Mouse (Mus musculus) neural tube, embryonic 14.5 days (tissue): Measurements from ENCODE around the gene Fpgs. TPM values are rescaled to one million over a fixed set of nuclear protein-coding genes. Genes with fewer than 3 reads are reported as not detected.
A peak's percentile ranks its signal among the peaks of the same experiment; 100 is the strongest.

Experiments used
- ATAC-seq: fragments of 200-750 bp; cut with Nextera tagmentation; 2 replicates; pipeline ENCODE4 v1.8.0; 2017; ENCODE audit warnings: low read depth, mild to moderate bottlenecking, moderate TSS enrichment, moderate library complexity
- H3K27ac ChIP-seq: fragments of 300-500 bp; sonication (generic); 2 replicates; pipeline ENCODE4 v1.5.1; 2014; ENCODE audit warnings: low read depth, mild to moderate bottlenecking, control low read depth, low read length, moderate library complexity, mixed read lengths
- H3K27me3 ChIP-seq: fragments of 300-500 bp; sonication (generic); 2 replicates; pipeline ENCODE4 v1.6.1; 2014; ENCODE audit warnings: low read length; ENCODE audit not compliant: control insufficient read depth, insufficient read depth
- H3K36me3 ChIP-seq: fragments of 300-500 bp; sonication (generic); 2 replicates; pipeline ENCODE4 v1.6.1; 2014; ENCODE audit warnings: low read length, mixed read lengths; ENCODE audit not compliant: control insufficient read depth, insufficient read depth
- H3K4me1 ChIP-seq: fragments of 300-500 bp; sonication (generic); 2 replicates; pipeline ENCODE4 v1.6.1; 2014; ENCODE audit warnings: low read length; ENCODE audit not compliant: control insufficient read depth, insufficient read depth
- H3K4me2 ChIP-seq: fragments of 300-500 bp; sonication (generic); 2 replicates; pipeline ENCODE4 v1.6.1; 2014; ENCODE audit warnings: mild to moderate bottlenecking, low read depth, low read length, control low read depth
- H3K4me3 ChIP-seq: fragments of 300-500 bp; sonication (generic); 2 replicates; pipeline ENCODE4 v1.5.1; 2014; ENCODE audit warnings: low read depth, low read length, control low read depth, mixed read lengths
- H3K9ac ChIP-seq: fragments of 300-500 bp; sonication (generic); replicated peaks from 2 replicates; pipeline ENCODE4 v1.6.1; 2014; ENCODE audit warnings: low read depth, mild to moderate bottlenecking, control low read depth, low read length, mixed read lengths
- H3K9me3 ChIP-seq: fragments of 300-500 bp; sonication (generic); 2 replicates; pipeline ENCODE4 v1.6.1; 2016; ENCODE audit warnings: low read length; ENCODE audit not compliant: control insufficient read depth
- WGBS: fragments of 180-500 bp; shearing (Covaris S2); extraction: QIAGEN DNeasy Blood & Tissue Kit; methylation state at CpG from one replicate; pipeline ENCODE4 v1.1.7; 2014; 5-methylcytosine and 5-hydroxymethylcytosine counted together
- polyA plus RNA-seq: library from polyadenylated mRNA; unstranded; fragments of >200 nt; fragmentation: Nextera tagmentation; extraction: Ambion mirVana; gene quantifications from 2 replicates; pipeline ENCODE4 v1.2.1, GENCODE M21; 2014

The Fpgs gene
- 14.6 and 15.3 TPM in 2 replicates for polyA plus RNA-seq

DNA sequence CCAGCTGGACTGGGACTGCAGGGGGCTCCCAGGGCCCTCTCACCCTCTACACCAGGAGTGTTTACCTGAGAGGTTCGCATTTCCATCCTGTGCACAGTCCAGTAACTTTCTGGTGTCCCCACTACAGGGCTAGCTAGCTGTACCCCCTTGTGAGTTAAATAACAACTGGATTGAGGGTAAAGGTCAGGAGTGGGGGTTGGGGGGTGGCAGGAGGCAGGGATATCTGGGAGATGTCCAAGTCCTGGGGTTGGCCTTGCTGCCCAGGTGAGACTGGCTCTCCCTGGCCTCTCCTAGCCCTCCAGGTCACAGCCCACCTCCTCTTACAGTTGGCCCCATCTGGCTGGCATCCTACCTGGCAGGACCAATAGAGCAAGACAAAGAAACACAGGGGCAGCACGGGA lies at the start of gene Fpgs:
Gene Fpgs, minus strand, starts transcription at position 125 of the 401 bp plus-strand sequence.
- Histone ChIP-seq H3K9me3 (no peaks in the 10 kb centered on the region), H3K4me2 (no peak within 1 kb of the TSS), H3K4me1 (no peaks in the 10 kb centered on the region), H3K27me3 (no peaks in the 10 kb centered on the region), H3K36me3 (peaks cover 43% of the 10 kb centered on the region), H3K27ac (no peak within 1 kb of the TSS), H3K9ac (no peak within 1 kb of the TSS), H3K4me3 (no peak within 1 kb of the TSS)
- 82% methylated on average over 2 of the region's 2 CpGs for WGBS
- ATAC-seq: no peak

DNA sequence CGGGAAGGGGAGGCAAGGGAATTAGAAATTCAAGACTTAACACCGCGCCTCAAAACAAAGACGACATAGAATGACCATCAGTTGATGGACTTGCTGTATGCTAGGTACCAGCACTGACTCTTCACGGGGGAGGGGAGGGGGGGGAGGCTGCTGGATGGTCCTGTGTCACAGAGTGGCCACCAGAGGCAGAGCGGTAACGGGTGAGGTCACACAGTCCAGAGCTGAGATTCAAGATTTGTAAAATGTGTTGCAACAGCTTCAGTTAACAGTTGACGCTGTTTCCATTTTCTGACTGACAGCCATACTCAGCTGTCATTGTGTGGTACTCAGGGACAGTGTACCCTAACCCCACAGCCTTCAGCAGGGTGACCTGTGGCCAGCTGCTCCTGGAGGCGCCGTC lies 48.2 kb upstream of the Fpgs start:
- Histone ChIP-seq H3K9ac (0 out of 2 replicates have a peak overlapping the region, but pooled peaks have one; percentile 11), H3K4me2 (peak overlapping the region; percentile 32), H3K4me1 (0 out of 2 replicates have a peak, but pooled peaks cover 17% of the 10 kb centered on the region), H3K9me3 (no peaks in the 10 kb centered on the region), H3K4me3 (no peak overlapping the region), H3K27ac (no peak overlapping the region), H3K36me3 (peaks cover 51% of the 10 kb centered on the region), H3K27me3 (no peaks in the 10 kb centered on the region)
- 59% methylated on average over 10 of the region's 10 CpGs for WGBS
- ATAC-seq: no peak

DNA sequence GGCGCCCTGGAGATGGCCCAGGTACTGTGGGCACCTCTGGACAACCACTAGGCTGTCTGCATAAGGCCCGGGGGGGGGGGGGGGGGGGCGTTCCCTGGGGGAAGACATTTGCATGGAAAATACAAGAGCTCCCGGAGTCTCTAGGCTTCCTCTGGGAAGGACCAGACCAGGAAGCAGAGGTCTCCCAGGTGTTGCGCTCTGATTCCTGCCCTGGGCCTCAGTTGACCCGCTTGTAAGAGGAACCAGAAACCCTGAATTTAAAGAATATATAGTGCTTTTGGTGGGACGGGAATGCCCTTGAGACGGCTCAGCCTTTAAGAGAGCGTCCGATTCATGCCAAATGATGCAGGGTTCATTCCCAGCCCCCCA lies 47.7 kb upstream of the Fpgs start:
- 0 out of 2 replicates have a peak overlapping the region, but pooled peaks have one; percentile 32 for H3K9ac ChIP-seq
- H3K9me3 ChIP-seq: no peaks in the 10 kb centered on the region
- WGBS: 17% methylated on average over 8 of the region's 10 CpGs
- no peaks in the 10 kb centered on the region for H3K27me3 ChIP-seq
- no peak overlapping the region for H3K27ac ChIP-seq
- H3K4me2 ChIP-seq: peak overlapping the region; percentile 32
- H3K4me1 ChIP-seq: 0 out of 2 replicates have a peak, but pooled peaks cover 17% of the 10 kb centered on the region
- peak overlapping the region; percentile 9; the same call in 1 of the 2 replicates for H3K4me3 ChIP-seq
- peaks cover 56% of the 10 kb centered on the region for H3K36me3 ChIP-seq
- ATAC-seq: no peak

DNA sequence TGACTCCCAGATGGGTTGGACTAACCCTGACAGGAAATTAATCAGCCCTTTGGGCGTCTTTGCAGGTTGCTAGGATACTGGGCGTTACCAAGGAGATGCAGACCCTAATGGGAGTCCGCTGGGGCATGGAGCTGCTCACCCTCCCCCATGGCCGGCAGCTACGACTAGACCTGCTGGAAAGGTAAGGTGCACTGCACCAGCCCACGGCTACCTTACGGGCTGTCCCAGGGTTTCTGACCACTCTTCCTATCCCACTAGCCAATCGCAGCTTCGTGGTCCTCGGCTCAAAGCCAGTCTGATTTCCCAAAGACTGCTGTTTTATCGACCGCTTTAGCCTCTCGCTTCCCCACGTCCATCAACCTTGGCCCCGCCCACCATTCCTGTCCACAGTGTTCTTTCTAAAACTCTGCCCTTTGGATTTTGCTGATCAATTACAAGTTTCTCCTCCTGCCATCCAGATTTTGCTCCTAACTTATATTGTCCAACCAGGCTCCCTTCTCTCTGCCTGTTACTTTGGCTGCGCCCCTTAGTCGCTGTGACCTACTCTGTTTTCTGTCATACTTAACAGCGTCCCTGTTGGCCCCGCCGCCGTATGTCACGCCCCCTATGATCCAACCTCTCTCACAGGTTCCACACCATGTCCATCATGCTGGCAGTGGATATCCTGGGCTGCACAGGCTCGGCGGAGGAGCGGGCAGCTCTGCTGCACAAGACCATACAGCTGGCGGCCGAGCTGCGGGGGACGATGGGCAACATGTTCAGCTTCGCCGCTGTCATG lies 47.1 kb upstream of the Fpgs start:
- Histone ChIP-seq H3K4me1 (0 out of 2 replicates have a peak, but pooled peaks cover 17% of the 10 kb centered on the region), H3K4me3 (peak overlapping the region; percentile 9; the same call in 1 of the 2 replicates), H3K36me3 (peaks cover 61% of the 10 kb centered on the region), H3K9ac (0 out of 2 replicates have a peak overlapping the region, but pooled peaks have one; percentile 32), H3K27me3 (no peaks in the 10 kb centered on the region), H3K9me3 (no peaks in the 10 kb centered on the region), H3K4me2 (peak overlapping the region; percentile 32), H3K27ac (no peak overlapping the region; the same call in 1 of the 2 replicates)
- WGBS: 11% methylated on average over 31 of the region's 31 CpGs
- peak; percentile 77 for ATAC-seq

DNA sequence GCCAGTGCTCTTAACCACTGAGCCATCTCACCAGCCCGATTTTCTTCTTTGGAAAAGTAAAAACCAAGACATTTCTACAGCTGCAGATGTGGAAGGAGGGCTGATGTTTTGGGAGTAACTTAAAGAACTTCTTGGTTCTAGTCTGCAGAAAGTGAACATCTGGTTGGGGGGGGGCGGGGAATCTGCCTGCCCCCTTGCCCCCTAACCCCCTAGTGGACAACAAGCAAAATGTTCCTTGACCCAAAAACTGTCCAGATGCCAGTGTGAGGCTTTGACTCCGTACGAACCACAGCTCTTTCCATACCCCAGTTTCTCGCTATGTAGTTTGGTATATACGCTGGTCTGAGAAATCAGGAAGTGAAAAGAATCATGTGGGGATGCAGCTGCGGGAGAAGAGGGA lies 46.3 kb upstream of the Fpgs start:
- H3K4me1 ChIP-seq: 0 out of 2 replicates have a peak, but pooled peaks cover 17% of the 10 kb centered on the region
- H3K4me2 ChIP-seq: peak overlapping the region; percentile 32; the same call in 1 of the 2 replicates
- H3K27me3 ChIP-seq: no peaks in the 10 kb centered on the region
- 74% methylated on average over 7 of the region's 7 CpGs for WGBS
- peaks cover 70% of the 10 kb centered on the region for H3K36me3 ChIP-seq
- H3K9me3 ChIP-seq: no peaks in the 10 kb centered on the region
- no peak overlapping the region for H3K9ac ChIP-seq
- H3K4me3 ChIP-seq: no peak overlapping the region
- no peak for ATAC-seq
- H3K27ac ChIP-seq: no peak overlapping the region

DNA sequence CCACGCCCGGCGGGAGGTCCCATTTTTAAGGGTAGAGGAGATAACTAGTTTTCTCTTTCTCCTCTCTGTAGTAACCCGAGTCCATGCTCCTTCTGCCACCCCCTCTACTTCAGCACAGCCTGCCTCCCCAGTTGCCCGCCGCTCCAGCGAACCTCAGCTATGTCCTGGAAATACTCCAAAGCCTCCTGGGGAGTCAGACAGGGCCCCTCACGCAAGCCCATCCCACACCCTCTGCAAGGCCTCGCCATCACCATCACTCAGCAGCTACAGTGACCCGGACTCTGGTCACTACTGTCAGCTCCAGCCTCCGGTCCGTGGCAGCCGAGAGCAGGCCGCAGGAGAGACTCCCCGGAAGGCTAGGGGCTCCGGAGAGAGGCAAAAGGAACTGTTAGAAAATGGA lies 45.1 kb upstream of the Fpgs start:
- 86% methylated on average over 16 of the region's 16 CpGs for WGBS

DNA sequence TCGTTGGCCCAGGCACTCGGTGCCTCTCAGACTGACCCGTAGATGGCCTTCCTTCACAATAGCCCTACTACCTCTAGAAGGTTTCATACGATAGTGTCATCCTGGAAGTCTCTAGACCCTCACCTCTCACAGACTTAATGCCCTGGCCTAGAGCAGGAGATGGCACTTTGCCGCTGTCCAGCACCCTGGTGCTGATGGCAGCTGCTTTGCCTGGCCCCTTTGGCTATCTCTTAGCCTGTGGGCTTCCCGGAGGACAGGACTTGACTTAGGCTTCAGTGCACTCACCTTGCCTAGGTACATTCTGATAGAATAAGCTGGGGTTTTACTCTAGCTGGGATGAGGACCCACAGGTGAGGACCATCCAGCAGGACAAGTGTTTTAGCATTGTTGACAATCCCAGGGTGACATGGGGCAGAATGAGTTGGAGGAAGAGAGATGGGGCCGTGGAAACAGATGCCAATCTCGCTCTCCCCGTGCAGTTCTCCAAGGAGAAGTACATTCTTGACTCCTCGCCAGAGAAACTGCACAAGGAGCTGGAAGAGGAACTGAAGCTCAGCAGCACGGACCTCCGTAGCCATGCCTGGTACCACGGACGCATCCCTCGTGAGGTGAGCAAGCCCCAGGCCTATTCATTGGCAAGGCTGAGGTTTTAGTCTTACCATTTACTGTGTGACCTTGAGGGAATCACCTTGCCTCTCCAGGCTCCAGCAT lies 40.5 kb upstream of the Fpgs start:
- H3K4me3 ChIP-seq: no peak overlapping the region
- no peak overlapping the region for H3K4me2 ChIP-seq
- H3K9me3 ChIP-seq: no peaks in the 10 kb centered on the region
- no peaks in the 10 kb centered on the region for H3K27me3 ChIP-seq
- no peak for ATAC-seq
- peaks cover 43% of the 10 kb centered on the region for H3K36me3 ChIP-seq
- no peak overlapping the region for H3K27ac ChIP-seq
- 81% methylated on average over 15 of the region's 15 CpGs for WGBS
- no peak overlapping the region for H3K9ac ChIP-seq
- peaks cover 19% of the 10 kb centered on the region for H3K4me1 ChIP-seq

More for the DNA sequence above, 45.1 kb upstream of the Fpgs start:
- no peak for ATAC-seq
- Histone ChIP-seq H3K9me3 (no peaks in the 10 kb centered on the region), H3K9ac (no peak overlapping the region), H3K4me2 (no peak overlapping the region), H3K27me3 (no peaks in the 10 kb centered on the region), H3K36me3 (peaks cover 64% of the 10 kb centered on the region), H3K4me3 (no peak overlapping the region), H3K4me1 (peaks cover 20% of the 10 kb centered on the region; the same call in 1 of the 2 replicates), H3K27ac (no peak overlapping the region)

DNA sequence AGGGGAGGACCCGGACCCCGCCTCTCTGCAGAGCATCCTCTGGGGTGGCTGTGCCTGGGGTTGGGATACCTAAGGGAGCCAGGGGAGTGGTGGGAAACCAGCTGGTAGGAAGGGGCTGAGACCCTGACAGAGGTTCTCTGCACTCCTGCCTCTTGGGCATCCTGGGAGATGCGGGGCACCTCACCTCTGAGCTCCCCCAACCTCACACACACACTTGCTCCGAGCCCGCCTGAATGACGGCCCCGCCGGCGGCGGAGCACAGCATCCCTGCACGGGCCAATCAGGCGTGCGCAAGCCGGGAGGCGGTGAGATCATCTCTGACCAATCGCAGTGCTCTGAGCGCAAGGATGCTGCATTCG lies 38.2 kb upstream of the Fpgs start:
- peaks cover 19% of the 10 kb centered on the region for H3K4me1 ChIP-seq
- WGBS: 11% methylated on average over 18 of the region's 18 CpGs

More for the DNA sequence above, 38.2 kb upstream of the Fpgs start:
- ATAC-seq: peak; percentile 94
- peak overlapping the region; percentile 77 for H3K4me3 ChIP-seq
- H3K9me3 ChIP-seq: no peaks in the 10 kb centered on the region
- H3K9ac ChIP-seq: peak overlapping the region; percentile 90
- peak overlapping the region; percentile 72 for H3K4me2 ChIP-seq
- no peaks in the 10 kb centered on the region for H3K27me3 ChIP-seq
- peaks cover 22% of the 10 kb centered on the region for H3K36me3 ChIP-seq
- H3K27ac ChIP-seq: peak overlapping the region; percentile 86
